Mouse (Mus musculus) forebrain, postnatal 0 days (tissue): ENCODE measurements around the gene Glb1. TPM values are rescaled to one million over a fixed set of nuclear protein-coding genes. Genes with fewer than 3 reads are reported as not detected.
A peak's percentile ranks its signal among the peaks of the same experiment; 100 is the strongest.

ENCODE experiments used
- ATAC-seq: fragments of 200-750 bp; cut with Nextera tagmentation; 2 replicates; pipeline ENCODE4 v1.8.0; 2017; ENCODE audit warnings: mild to moderate bottlenecking, moderate library complexity
- DNase-seq: peaks from one replicate; pipeline ENCODE4 v3.0.0-alpha.2; 2015
- H3K27ac ChIP-seq: fragments of 300-500 bp; sonication (generic); 2 replicates; pipeline ENCODE4 v1.5.1; 2014; ENCODE audit warnings: low read depth, mild to moderate bottlenecking, antibody characterized with exemption, low read length, moderate library complexity, mixed read lengths
- H3K27me3 ChIP-seq: fragments of 300-500 bp; sonication (generic); 2 replicates; pipeline ENCODE4 v1.6.1; 2014; ENCODE audit warnings: mild to moderate bottlenecking, low read length, mixed read lengths; ENCODE audit not compliant: insufficient read depth
- H3K36me3 ChIP-seq: fragments of 300-500 bp; sonication (generic); 2 replicates; pipeline ENCODE4 v1.6.1; 2014; ENCODE audit warnings: mild to moderate bottlenecking, moderate library complexity; ENCODE audit not compliant: insufficient read depth
- H3K4me1 ChIP-seq: fragments of 300-500 bp; sonication (generic); 2 replicates; pipeline ENCODE4 v1.6.1; 2014; ENCODE audit warnings: antibody characterized with exemption; ENCODE audit not compliant: insufficient read depth
- H3K4me2 ChIP-seq: fragments of 300-500 bp; sonication (generic); 2 replicates; pipeline ENCODE4 v1.6.1; 2014; ENCODE audit warnings: low read depth, mild to moderate bottlenecking, moderate library complexity
- H3K4me3 ChIP-seq: fragments of 300-500 bp; sonication (generic); 2 replicates; pipeline ENCODE4 v1.5.1; 2014; ENCODE audit warnings: low read depth, low read length, mixed read lengths
- H3K9ac ChIP-seq: fragments of 300-500 bp; sonication (generic); 2 replicates; pipeline ENCODE4 v1.6.1; 2014; ENCODE audit warnings: mild to moderate bottlenecking
- H3K9me3 ChIP-seq: fragments of 300-500 bp; sonication (generic); 2 replicates; pipeline ENCODE4 v1.6.1; 2016; ENCODE audit warnings: low read length
- CTCF ChIP-seq: sonication (generic); IDR thresholded peaks from 2 replicates; pipeline ENCODE4 v1.5.1; 2016; ENCODE audit warnings: antibody characterized with exemption, control low read depth, low read depth
- WGBS: fragments of 180-500 bp; shearing (Covaris S2); extraction: QIAGEN DNeasy Blood & Tissue Kit; methylation state at CpG from one replicate; pipeline ENCODE4 v1.1.7; 2014; 5-methylcytosine and 5-hydroxymethylcytosine counted together
- polyA plus RNA-seq: library from polyadenylated mRNA; unstranded; fragments of >200 nt; fragmentation: Nextera tagmentation; extraction: Ambion mirVana; gene quantifications from 2 replicates; pipeline ENCODE4 v1.2.1, GENCODE M21; 2015
- total RNA-seq: library from RNA; depleted of rRNA; stranded (reverse); fragments of >200 nt; gene quantifications from 2 replicates; pipeline ENCODE4 v1.2.3, GENCODE M21; 2014

The Glb1 gene
- total and polyA plus RNA-seq, 2 experiments from 2014 or later: 26.1 to 32.3 TPM

GRCm38 (mm10) chr9:114395258-114395657 lies 5.6 kb upstream of the Glb1 start:
- no peak for TF ChIP-seq CTCF

GRCm38 (mm10) chr9:114399680-114400079 lies 1.2 kb upstream of the Glb1 start:
- no peak for ATAC-seq
- H3K27ac ChIP-seq: no peak overlapping the region
- H3K9me3 ChIP-seq: no peaks in the 10 kb centered on the region
- peaks cover 9% of the 10 kb centered on the region; the same call in 1 of the 2 replicates for H3K4me1 ChIP-seq
- TF ChIP-seq CTCF: no peak
- no peaks in the 10 kb centered on the region for H3K27me3 ChIP-seq
- whole genome bisulfite sequencing: 94% methylated on average over 12 of the region's 12 CpGs
- DNase-seq: no peak
- H3K9ac ChIP-seq: no peak overlapping the region
- H3K4me2 ChIP-seq: no peak overlapping the region
- peaks cover 2% of the 10 kb centered on the region; the same call in 1 of the 2 replicates for H3K36me3 ChIP-seq
- no peak overlapping the region for H3K4me3 ChIP-seq

More at GRCm38 (mm10) chr9:114395258-114395657, 5.6 kb upstream of the Glb1 start:
- H3K36me3 ChIP-seq: no peaks in the 10 kb centered on the region
- no peaks in the 10 kb centered on the region for H3K27me3 ChIP-seq
- no peaks in the 10 kb centered on the region; the same call in 1 of the 2 replicates for H3K4me1 ChIP-seq
- no peak overlapping the region for H3K4me2 ChIP-seq
- WGBS: 87% methylated on average over 4 of the region's 4 CpGs
- no peak overlapping the region for H3K4me3 ChIP-seq
- no peak overlapping the region for H3K9ac ChIP-seq
- no peak for ATAC-seq
- no peaks in the 10 kb centered on the region for H3K9me3 ChIP-seq
- DNase-seq: no peak
- H3K27ac ChIP-seq: no peak overlapping the region

- Histone ChIP-seq H3K4me2 (peak overlapping the region; percentile 64), H3K27me3 (no peaks in the 10 kb centered on the region), H3K9me3 (no peaks in the 10 kb centered on the region), H3K9ac (peak overlapping the region; percentile 80), H3K36me3 (peaks cover 10% of the 10 kb centered on the region), H3K4me1 (peaks cover 9% of the 10 kb centered on the region; the same call in 1 of the 2 replicates), H3K4me3 (peak overlapping the region; percentile 63), H3K27ac (peak overlapping the region; percentile 86)
- DNase-seq (no peak), ATAC-seq (no peak)
- TF ChIP-seq CTCF: no peak
- 18% methylated on average over 5 of the region's 5 CpGs for WGBS
Measured at GRCm38 (mm10) chr9:114400588-114400948, 308 bp upstream of the Glb1 start.

- H3K27me3 ChIP-seq: no peaks in the 10 kb centered on the region
- peak overlapping the region; percentile 63 for H3K4me3 ChIP-seq
- peak; percentile 61 for TF ChIP-seq CTCF
- H3K4me2 ChIP-seq: peak overlapping the region; percentile 64
- peak overlapping the region; percentile 80 for H3K9ac ChIP-seq
- peak; percentile 41 for DNase-seq
- H3K4me1 ChIP-seq: peaks cover 9% of the 10 kb centered on the region; the same call in 1 of the 2 replicates
- H3K36me3 ChIP-seq: peaks cover 18% of the 10 kb centered on the region
- ATAC-seq: no peak; the same call in 1 of the 2 replicates
- no peaks in the 10 kb centered on the region for H3K9me3 ChIP-seq
- WGBS: 3% methylated on average over 16 of the region's 16 CpGs
- H3K27ac ChIP-seq: peak overlapping the region; percentile 86
Measured at GRCm38 (mm10) chr9:114401685-114402080, 807 bp downstream of the Glb1 start.

GRCm38 (mm10) chr9:114407676-114408075 lies 6.8 kb downstream of the Glb1 start:
- Histone ChIP-seq H3K4me1 (no peaks in the 10 kb centered on the region), H3K4me3 (no peak overlapping the region), H3K4me2 (no peak overlapping the region), H3K9ac (no peak overlapping the region), H3K27ac (no peak overlapping the region), H3K36me3 (peaks cover 27% of the 10 kb centered on the region), H3K27me3 (no peaks in the 10 kb centered on the region), H3K9me3 (no peaks in the 10 kb centered on the region)
- no peak for ATAC-seq
- TF ChIP-seq CTCF: no peak
- no peak for DNase-seq
- WGBS: 48% methylated on average over 2 of the region's 2 CpGs

GRCm38 (mm10) chr9:114410313-114410862 lies 9.5 kb downstream of the Glb1 start:
- Histone ChIP-seq H3K27me3 (no peaks in the 10 kb centered on the region), H3K36me3 (peaks cover 19% of the 10 kb centered on the region), H3K4me2 (no peak overlapping the region), H3K27ac (no peak overlapping the region), H3K4me3 (no peak overlapping the region), H3K9me3 (no peaks in the 10 kb centered on the region), H3K4me1 (no peaks in the 10 kb centered on the region), H3K9ac (no peak overlapping the region)
- ATAC-seq (no peak), DNase-seq (no peak)
- WGBS: 96% methylated on average over 11 of the region's 11 CpGs
- no peak for TF ChIP-seq CTCF

GRCm38 (mm10) chr9:114411295-114411694 lies 10.4 kb downstream of the Glb1 start:
- ATAC-seq (no peak), DNase-seq (no peak)
- no peak overlapping the region for H3K27ac ChIP-seq
- H3K9ac ChIP-seq: no peak overlapping the region
- H3K27me3 ChIP-seq: no peaks in the 10 kb centered on the region
- TF ChIP-seq CTCF: no peak
- no peak overlapping the region for H3K4me3 ChIP-seq
- H3K4me1 ChIP-seq: no peaks in the 10 kb centered on the region
- WGBS: 98% methylated on average over 5 of the region's 5 CpGs
- no peak overlapping the region for H3K4me2 ChIP-seq
- H3K9me3 ChIP-seq: no peaks in the 10 kb centered on the region
- peaks cover 10% of the 10 kb centered on the region for H3K36me3 ChIP-seq
